Mouse (Mus musculus) lung, postnatal 0 days (tissue): Measurements from ENCODE around the gene Tmem150c.

Experiments used
- CTCF ChIP-seq: IDR thresholded peaks from 2 replicates; pipeline ENCODE4 v1.5.1; 2016; ENCODE audit warnings: antibody characterized with exemption, mild to moderate bottlenecking
- EP300 ChIP-seq: IDR thresholded peaks from 2 replicates; pipeline ENCODE4 v1.6.1; 2016; ENCODE audit warnings: antibody characterized with exemption, mild to moderate bottlenecking, control low read depth

GRCm38 (mm10) chr5:100124530-100124929 is 35.1 kb downstream of the Tmem150c start:
- TF ChIP-seq CTCF (no peak), EP300 (no peak)
